Mouse (Mus musculus) stomach, embryonic 14.5 days (tissue): ENCODE measurements around the gene Sh2d6. TPM values are rescaled to one million over a fixed set of nuclear protein-coding genes. Genes with fewer than 3 reads are reported as not detected.
A peak's percentile ranks its signal among the peaks of the same experiment; 100 is the strongest.

Experiments
- ATAC-seq: fragments of 200-750 bp; cut with Nextera tagmentation; 2 replicates; pipeline ENCODE4 v1.8.0; 2017; ENCODE audit warnings: low read depth, moderate TSS enrichment; ENCODE audit not compliant: insufficient number of reproducible peaks, insufficient read depth, low FRiP score
- H3K27ac ChIP-seq: fragments of 300-500 bp; sonication (generic); 2 replicates; pipeline ENCODE4 v1.5.1; 2014; ENCODE audit warnings: mild to moderate bottlenecking, low read length, moderate library complexity, mixed read lengths
- H3K27me3 ChIP-seq: fragments of 300-500 bp; sonication (generic); 2 replicates; pipeline ENCODE4 v1.6.1; 2014; ENCODE audit warnings: low read length, control low read depth, mixed read lengths; ENCODE audit not compliant: control insufficient read depth, insufficient read depth
- H3K36me3 ChIP-seq: fragments of 300-500 bp; sonication (generic); 2 replicates; pipeline ENCODE4 v1.6.1; 2014; ENCODE audit warnings: mild to moderate bottlenecking, control low read depth, low read length, moderate library complexity, mixed read lengths; ENCODE audit not compliant: control insufficient read depth, insufficient read depth
- H3K4me1 ChIP-seq: fragments of 300-500 bp; sonication (generic); 2 replicates; pipeline ENCODE4 v1.6.1; 2014; ENCODE audit warnings: low read length, control low read depth, mixed read lengths; ENCODE audit not compliant: control insufficient read depth, insufficient read depth
- H3K4me2 ChIP-seq: fragments of 300-500 bp; sonication (generic); replicated peaks from 2 replicates; pipeline ENCODE4 v1.6.1; 2014; ENCODE audit warnings: low read depth, low read length, control low read depth
- H3K4me3 ChIP-seq: fragments of 300-500 bp; sonication (generic); 2 replicates; pipeline ENCODE4 v1.5.1; 2014; ENCODE audit warnings: low read depth, low read length, control low read depth
- H3K9ac ChIP-seq: fragments of 300-500 bp; sonication (generic); replicated peaks from 2 replicates; pipeline ENCODE4 v1.6.1; 2014; ENCODE audit warnings: low read depth, mild to moderate bottlenecking, control low read depth, low read length, moderate library complexity, mixed read lengths
- H3K9me3 ChIP-seq: fragments of 300-500 bp; sonication (generic); 2 replicates; pipeline ENCODE4 v1.6.1; 2016; ENCODE audit warnings: low read depth, low read length, control low read depth; ENCODE audit not compliant: control insufficient read depth
- WGBS: fragments of 180-500 bp; shearing (Covaris S2); extraction: QIAGEN DNeasy Blood & Tissue Kit; methylation state at CpG from one replicate; pipeline ENCODE4 v1.1.7; 2014; 5-methylcytosine and 5-hydroxymethylcytosine counted together
- polyA plus RNA-seq: library from polyadenylated mRNA; unstranded; fragments of >200 nt; fragmentation: Nextera tagmentation; extraction: Ambion mirVana; gene quantifications from 2 replicates; pipeline ENCODE4 v1.2.1, GENCODE M21; 2014

Sh2d6 gene
- polyA plus RNA-seq, 1 experiment from 2014 or later, result not detected

GRCm38 (mm10) chr6:72532580-72532979, 11.1 kb upstream of the Sh2d6 start:
- H3K9me3 ChIP-seq, result no peaks in the 10 kb centered on the region
- WGBS, result 80% methylated on average over 4 of the region's 4 CpGs
- no peaks in the 10 kb centered on the region for H3K36me3 ChIP-seq
- H3K4me3 ChIP-seq, result no peak overlapping the region
- no peak for ATAC-seq
- peaks cover 5% of the 10 kb centered on the region; the same call in 1 of the 2 replicates for H3K4me1 ChIP-seq
- H3K9ac ChIP-seq, result no peak overlapping the region
- peak overlapping the region; percentile 52; the same call in 1 of the 2 replicates for H3K27ac ChIP-seq
- no peak overlapping the region for H3K4me2 ChIP-seq
- no peaks in the 10 kb centered on the region for H3K27me3 ChIP-seq

GRCm38 (mm10) chr6:72528410-72529151, 7.1 kb upstream of the Sh2d6 start:
- ATAC-seq, result peak; percentile 42; the same call in 1 of the 2 replicates

DNA sequence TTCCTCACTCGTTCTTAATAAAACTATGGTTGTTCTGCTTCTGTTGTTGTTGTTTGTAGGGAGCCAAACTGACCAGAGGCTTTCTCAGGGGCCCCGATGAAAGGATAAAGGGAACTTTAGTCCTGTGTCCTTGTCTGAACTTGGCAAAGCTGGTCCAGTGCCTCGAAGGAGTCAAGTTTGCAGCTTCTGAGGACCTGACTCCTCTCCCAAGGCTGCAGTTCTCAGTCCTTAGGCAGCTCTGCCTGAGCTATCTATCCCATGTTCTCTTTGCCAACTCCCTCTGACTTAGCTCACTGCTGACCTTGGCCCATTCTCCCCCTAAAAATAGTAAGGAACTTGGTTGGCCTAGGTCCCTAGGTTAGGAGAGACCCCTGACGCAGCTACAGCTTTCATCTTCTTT, 5.6 kb upstream of the Sh2d6 start:
- Histone ChIP-seq H3K4me2 (no peak overlapping the region), H3K4me3 (no peak overlapping the region), H3K9ac (no peak overlapping the region), H3K36me3 (no peaks in the 10 kb centered on the region), H3K27me3 (no peaks in the 10 kb centered on the region), H3K9me3 (no peaks in the 10 kb centered on the region), H3K4me1 (no peaks in the 10 kb centered on the region), H3K27ac (no peak overlapping the region)
- no peak for ATAC-seq
- WGBS, result 85% methylated on average over 4 of the region's 4 CpGs

More at GRCm38 (mm10) chr6:72528410-72529151, 7.1 kb upstream of the Sh2d6 start:
- Histone ChIP-seq H3K36me3 (no peaks in the 10 kb centered on the region), H3K4me3 (no peak overlapping the region), H3K9ac (no peak overlapping the region), H3K4me1 (0 out of 2 replicates have a peak, but pooled peaks cover 3% of the 10 kb centered on the region), H3K4me2 (no peak overlapping the region), H3K27me3 (no peaks in the 10 kb centered on the region), H3K27ac (no peak overlapping the region), H3K9me3 (no peaks in the 10 kb centered on the region)
- WGBS, result 77% methylated on average over 10 of the region's 10 CpGs

- H3K4me1 ChIP-seq, result peaks cover 9% of the 10 kb centered on the region
- 88% methylated on average over 2 of the region's 2 CpGs for WGBS
Observed at GRCm38 (mm10) chr6:72524160-72524559, 2.7 kb upstream of the Sh2d6 start.

GRCm38 (mm10) chr6:72523222-72523621, 1.7 kb upstream of the Sh2d6 start:
- peaks cover 9% of the 10 kb centered on the region for H3K4me1 ChIP-seq
- H3K9ac ChIP-seq, result no peak overlapping the region
- H3K27ac ChIP-seq, result no peak overlapping the region
- H3K4me2 ChIP-seq, result no peak overlapping the region
- no peak for ATAC-seq
- 72% methylated on average over 4 of the region's 4 CpGs for WGBS
- no peaks in the 10 kb centered on the region for H3K9me3 ChIP-seq
- H3K4me3 ChIP-seq, result no peak overlapping the region
- H3K27me3 ChIP-seq, result no peaks in the 10 kb centered on the region
- no peaks in the 10 kb centered on the region for H3K36me3 ChIP-seq

More at GRCm38 (mm10) chr6:72524160-72524559, 2.7 kb upstream of the Sh2d6 start:
- Histone ChIP-seq H3K4me2 (no peak overlapping the region), H3K9ac (no peak overlapping the region), H3K9me3 (no peaks in the 10 kb centered on the region), H3K36me3 (no peaks in the 10 kb centered on the region), H3K4me3 (no peak overlapping the region), H3K27me3 (no peaks in the 10 kb centered on the region), H3K27ac (no peak overlapping the region)
- no peak for ATAC-seq

DNA sequence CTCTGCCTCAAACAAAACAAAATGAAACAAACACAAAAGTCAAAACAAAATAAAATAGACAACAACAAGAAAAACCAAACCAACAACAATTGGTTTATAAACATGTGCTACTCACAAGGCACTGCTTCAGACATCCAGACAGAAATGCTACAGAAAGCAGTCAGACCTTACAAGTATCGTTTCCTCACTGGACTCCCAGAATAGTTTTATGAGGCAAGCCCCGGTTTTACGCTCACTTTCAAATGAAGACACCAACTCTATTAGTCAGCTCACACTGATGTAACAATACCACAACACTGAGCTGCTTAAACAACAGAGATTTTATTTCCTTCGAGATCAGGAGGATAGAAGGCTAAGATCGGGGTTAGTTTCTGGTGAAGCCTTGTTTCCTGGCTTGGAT, 781 bp upstream of the Sh2d6 start:
- no peak overlapping the region for H3K27ac ChIP-seq
- no peak overlapping the region for H3K4me3 ChIP-seq
- no peaks in the 10 kb centered on the region for H3K9me3 ChIP-seq
- H3K9ac ChIP-seq, result no peak overlapping the region
- ATAC-seq, result no peak
- H3K36me3 ChIP-seq, result no peaks in the 10 kb centered on the region
- WGBS, result 88% methylated on average over 5 of the region's 5 CpGs
- H3K4me1 ChIP-seq, result peaks cover 9% of the 10 kb centered on the region
- H3K4me2 ChIP-seq, result no peak overlapping the region
- H3K27me3 ChIP-seq, result no peaks in the 10 kb centered on the region

DNA sequence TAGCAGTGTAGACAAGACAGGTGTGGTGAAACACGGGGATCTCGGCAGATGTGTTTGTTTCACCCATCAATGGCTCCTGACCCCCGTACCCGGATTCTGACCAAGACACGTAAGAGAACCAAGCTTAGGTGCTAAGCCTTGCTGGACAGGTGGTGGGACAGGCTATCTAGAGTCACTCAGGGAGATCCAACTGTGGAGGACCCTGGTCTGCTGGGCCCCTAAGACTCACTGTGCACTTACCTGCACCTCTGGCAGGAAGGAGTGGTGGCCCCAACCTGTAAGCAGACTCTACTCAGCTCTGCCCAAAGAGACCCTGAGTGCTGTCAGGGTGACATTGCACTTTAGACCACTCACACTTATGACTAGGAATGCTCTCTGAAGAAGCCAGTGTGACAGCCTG, 603 bp downstream of the Sh2d6 start:
- Histone ChIP-seq H3K4me3 (no peak overlapping the region), H3K9ac (no peak overlapping the region), H3K9me3 (no peaks in the 10 kb centered on the region), H3K36me3 (no peaks in the 10 kb centered on the region), H3K27ac (no peak overlapping the region), H3K4me2 (no peak overlapping the region), H3K27me3 (no peaks in the 10 kb centered on the region), H3K4me1 (peaks cover 9% of the 10 kb centered on the region)
- no peak for ATAC-seq
- 90% methylated on average over 5 of the region's 5 CpGs for WGBS

DNA sequence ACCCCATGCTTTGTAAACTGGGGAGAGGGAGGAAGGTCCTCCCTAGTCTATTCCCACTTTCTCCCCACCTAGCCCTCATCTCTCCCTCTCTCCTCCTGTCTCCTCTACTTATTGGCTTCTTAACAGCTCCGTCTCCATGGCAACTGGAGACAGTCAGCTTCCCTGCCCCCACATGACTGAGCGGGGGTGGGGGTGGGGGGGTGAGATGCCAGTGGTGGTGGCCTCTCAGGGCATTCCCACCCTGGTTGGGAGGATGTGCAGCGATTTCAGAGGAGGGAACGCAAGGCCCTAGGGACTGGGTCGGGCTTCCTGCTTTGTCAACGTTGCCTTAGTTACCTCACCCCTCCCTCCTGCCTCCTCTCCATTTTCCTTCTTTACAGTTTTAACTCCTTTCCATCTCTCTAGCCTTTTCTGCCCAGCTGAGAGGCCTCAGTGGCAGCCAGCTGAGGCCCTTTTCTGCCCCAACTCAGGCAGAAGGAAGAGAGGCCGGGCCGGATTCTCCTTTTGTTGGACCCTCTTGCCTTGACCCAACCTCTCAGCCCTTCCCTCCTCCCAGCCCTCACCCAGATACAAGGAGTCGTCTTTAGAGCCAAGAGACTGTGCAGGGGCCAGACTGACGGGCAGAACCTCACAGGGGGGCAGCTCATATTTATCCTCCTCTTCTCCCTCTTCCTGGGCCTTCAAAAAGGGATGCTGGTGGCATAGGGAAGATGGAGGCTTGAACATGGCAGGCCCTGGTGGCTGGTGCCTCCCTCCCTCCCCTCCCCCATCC, 1.4 kb downstream of the Sh2d6 start:
- no peaks in the 10 kb centered on the region for H3K9me3 ChIP-seq
- H3K9ac ChIP-seq, result no peak overlapping the region
- ATAC-seq, result peak; percentile 51; the same call in 1 of the 2 replicates
- H3K4me1 ChIP-seq, result peaks cover 9% of the 10 kb centered on the region
- H3K4me3 ChIP-seq, result no peak overlapping the region
- H3K27me3 ChIP-seq, result no peaks in the 10 kb centered on the region
- H3K4me2 ChIP-seq, result no peak overlapping the region
- peak overlapping the region; percentile 28; the same call in 1 of the 2 replicates for H3K27ac ChIP-seq
- 16% methylated on average over 10 of the region's 10 CpGs for WGBS
- H3K36me3 ChIP-seq, result no peaks in the 10 kb centered on the region
